Mouse (Mus musculus) urinary bladder, postnatal 0 days (tissue): ENCODE results near the gene Sfxn4. TPM values are rescaled to one million over a fixed set of nuclear protein-coding genes. Genes with fewer than 3 reads are reported as not detected.

ENCODE experiments used
- polyA plus RNA-seq: library from polyadenylated mRNA; unstranded; fragments of >200 nt; fragmentation: Nextera tagmentation; extraction: Ambion mirVana; gene quantifications from 2 replicates; pipeline ENCODE4 v1.2.1, GENCODE M21; 2015

Sfxn4 gene
- polyA plus RNA-seq: 2.3 and 3.2 TPM in 2 replicates

GRCm38 (mm10) chr19:60860868-60861700 lies at the start of gene Sfxn4:
Gene Sfxn4 (minus strand): TSS chr19:60861479.

GRCm38 (mm10) chr19:60889714-60890315 lies 28.5 kb upstream of the Sfxn4 start, which contains the start of gene Grk5:
Gene Grk5 (plus strand): TSS chr19:60889749.

GRCm38 (mm10) chr19:60874064-60874694 lies 12.9 kb upstream of the Sfxn4 start, which contains the start of gene Prdx3:
Gene Prdx3 (minus strand): TSS chr19:60874556.

GRCm38 (mm10) chr19:60811098-60812035 lies 49.9 kb downstream of the Sfxn4 start, which contains the start of gene Fam45a:
Gene Fam45a (plus strand): TSS chr19:60811585.

GRCm38 (mm10) chr19:60790551-60791161 lies 70.6 kb downstream of the Sfxn4 start, which contains the start of gene Eif3a:
Gene Eif3a (minus strand): TSS chr19:60790658.

Other genes with a start within 250 kb of the Sfxn4 start
- 0.30 and 0.88 TPM in 2 replicates for gene Nanos1, start 105.5 kb downstream of the Sfxn4 start, polyA plus RNA-seq
- 78.3 and 87.4 TPM in 2 replicates for gene Eif3a, start 70.8 kb downstream of the Sfxn4 start, polyA plus RNA-seq
- gene Fam45a, start 49.9 kb downstream of the Sfxn4 start, polyA plus RNA-seq: 25.1 and 29.6 TPM in 2 replicates
- 180 and 192 TPM in 2 replicates for gene Prdx3, start 13.1 kb upstream of the Sfxn4 start, polyA plus RNA-seq
- 2.4 and 3.0 TPM in 2 replicates for gene Grk5, start 28.3 kb upstream of the Sfxn4 start, polyA plus RNA-seq